Mouse (Mus musculus): ENCODE data around the gene Cks2. TPM values are rescaled to one million over a fixed set of nuclear protein-coding genes. Genes with fewer than 3 reads are reported as not detected.
"Not testable (repeated sequence)": the region's sequence is repeated elsewhere in the genome, so short reads cannot be mapped to it uniquely, and the experiment has no call there.

Cks2 gene
- polyA plus RNA-seq, 1 experiment from 2014 or later: 285 TPM

DNA sequence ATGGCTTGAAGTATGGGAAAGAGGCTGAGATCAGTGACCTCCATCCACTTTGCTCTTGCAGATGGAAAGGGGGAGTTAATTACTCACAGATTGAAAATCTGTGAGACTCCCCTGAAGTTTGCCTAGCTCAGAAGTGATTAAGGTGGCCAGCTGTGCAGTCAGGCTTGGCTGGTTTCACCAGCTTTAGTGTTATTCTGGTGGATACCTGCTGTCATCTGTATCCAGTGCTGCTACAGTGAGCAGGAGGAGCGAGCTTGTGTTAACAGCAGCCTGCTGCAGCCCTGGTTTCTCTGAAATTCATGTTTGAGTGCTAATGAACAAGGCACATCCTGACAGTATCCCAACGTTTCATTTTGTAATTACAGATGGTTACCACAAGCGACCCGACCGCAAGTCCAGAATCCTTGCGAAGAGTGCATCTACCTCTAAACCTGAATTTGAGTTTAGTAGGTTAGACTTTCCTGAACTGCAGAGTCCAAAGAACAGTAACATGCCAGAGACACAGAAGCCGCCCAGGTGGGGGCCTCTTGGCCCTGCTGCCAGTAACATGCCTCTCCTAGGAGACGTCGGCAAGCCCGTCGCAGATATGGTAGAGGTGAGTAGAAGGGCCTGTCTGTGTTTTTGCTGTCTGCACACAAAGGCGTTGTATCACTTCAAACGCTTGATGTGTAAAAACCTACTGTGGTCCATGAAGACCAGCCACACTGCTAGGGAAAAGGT is 11.6 kb downstream of the Cks2 start:
- H3K4me3 ChIP-seq (ENCODE audit: low read depth, low read length): no peak overlapping the region
- ATAC-seq (ENCODE audit: low read depth): no peak
- no peaks in the 10 kb centered on the region for H3K9me3 ChIP-seq (ENCODE audit: control insufficient read depth, low read length)
- H3K4me1 ChIP-seq (ENCODE audit: control insufficient read depth, insufficient read depth, low read length): peaks cover 5% of the 10 kb centered on the region; the same call in 1 of the 2 replicates
- WGBS: 94% methylated on average over 13 of the region's 13 CpGs
- H3K9ac ChIP-seq (ENCODE audit: low read depth, low read length): no peak overlapping the region
- no peaks in the 10 kb centered on the region for H3K27me3 ChIP-seq (replicated peaks; ENCODE audit: control insufficient read depth, insufficient read depth, low read length)
- H3K4me2 ChIP-seq (ENCODE audit: low read depth, low read length): no peak overlapping the region
- no peak overlapping the region for H3K27ac ChIP-seq (replicated peaks; ENCODE audit: low read depth, low read length)
- DNase-seq (ENCODE audit: low spot score): no peak
- peaks cover 87% of the 10 kb centered on the region for H3K36me3 ChIP-seq (ENCODE audit: control insufficient read depth, insufficient read depth, low read length)

DNA sequence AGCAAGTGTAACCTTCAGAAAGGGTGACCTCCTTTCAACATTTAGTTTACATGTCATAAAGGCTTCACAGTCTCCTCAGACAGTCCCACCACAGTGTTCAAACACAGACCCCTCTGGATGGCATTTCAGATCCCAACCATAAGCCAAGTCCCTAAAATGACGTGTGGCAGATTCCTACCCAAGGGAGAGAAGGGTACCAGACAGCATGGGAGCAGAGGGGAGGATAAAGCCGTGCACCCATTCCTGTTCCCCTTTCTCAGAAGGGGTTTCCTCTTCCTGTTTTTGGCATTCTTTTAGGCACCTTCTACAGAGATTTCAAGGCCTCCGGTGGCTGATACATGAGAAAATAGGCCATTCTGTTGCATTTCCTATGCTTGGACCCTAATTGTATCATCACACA is 13.1 kb downstream of the Cks2 start:
- WGBS: 89% methylated on average over 3 of the region's 3 CpGs

DNA sequence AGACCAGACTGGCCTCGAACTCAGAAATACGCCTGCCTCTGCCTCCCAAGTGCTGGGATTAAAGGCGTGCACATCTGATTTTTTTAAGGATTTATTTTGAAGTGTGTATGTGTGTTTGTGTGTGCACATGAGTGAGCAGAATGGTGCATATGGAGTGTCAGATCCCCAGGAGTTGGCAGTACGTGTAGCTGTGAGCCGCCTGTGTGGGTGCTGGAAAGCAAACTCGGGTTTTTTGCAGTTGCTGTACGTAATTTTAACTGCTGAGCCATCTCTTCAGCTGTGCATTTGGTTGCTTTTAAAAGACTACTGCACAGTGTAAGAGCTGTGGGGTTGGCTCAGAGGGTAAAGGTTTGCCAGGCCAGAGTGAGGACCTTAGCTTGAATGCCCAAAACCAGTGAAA is 14.5 kb downstream of the Cks2 start:
- 95% methylated on average over 7 of the region's 7 CpGs for WGBS
- H3K4me1 ChIP-seq (ENCODE audit: control insufficient read depth, insufficient read depth, low read length): no peaks in the 10 kb centered on the region

More for the DNA sequence above, 13.1 kb downstream of the Cks2 start:
- ATAC-seq (ENCODE audit: low read depth) (no peak), DNase-seq (ENCODE audit: low spot score) (no peak)
- Histone ChIP-seq H3K27me3 (replicated peaks; ENCODE audit: control insufficient read depth, insufficient read depth, low read length) (no peaks in the 10 kb centered on the region), H3K9me3 (ENCODE audit: control insufficient read depth, low read length) (no peaks in the 10 kb centered on the region), H3K4me3 (ENCODE audit: low read depth, low read length) (no peak overlapping the region), H3K4me1 (ENCODE audit: control insufficient read depth, insufficient read depth, low read length) (no peaks in the 10 kb centered on the region), H3K36me3 (ENCODE audit: control insufficient read depth, insufficient read depth, low read length) (peaks cover 96% of the 10 kb centered on the region), H3K4me2 (ENCODE audit: low read depth, low read length) (no peak overlapping the region), H3K27ac (replicated peaks; ENCODE audit: low read depth, low read length) (no peak overlapping the region), H3K9ac (ENCODE audit: low read depth, low read length) (no peak overlapping the region)

GRCm38 (mm10) chr13:51663561-51663960 is 18.5 kb downstream of the Cks2 start:
- DNase-seq (ENCODE audit: low spot score) (no peak), ATAC-seq (ENCODE audit: low read depth) (no peak)
- H3K4me1 ChIP-seq (ENCODE audit: control insufficient read depth, insufficient read depth, low read length): no peaks in the 10 kb centered on the region
- no peaks in the 10 kb centered on the region for H3K9me3 ChIP-seq (ENCODE audit: control insufficient read depth, low read length)
- H3K27ac ChIP-seq (replicated peaks; ENCODE audit: low read depth, low read length): no peak overlapping the region
- no peak overlapping the region for H3K4me3 ChIP-seq (ENCODE audit: low read depth, low read length)
- WGBS: 95% methylated on average over 2 of the region's 2 CpGs
- H3K9ac ChIP-seq (ENCODE audit: low read depth, low read length): no peak overlapping the region
- no peak overlapping the region for H3K4me2 ChIP-seq (ENCODE audit: low read depth, low read length)
- no peaks in the 10 kb centered on the region for H3K27me3 ChIP-seq (replicated peaks; ENCODE audit: control insufficient read depth, insufficient read depth, low read length)
- H3K36me3 ChIP-seq (ENCODE audit: control insufficient read depth, insufficient read depth, low read length): peaks cover 91% of the 10 kb centered on the region

More for the DNA sequence above, 14.5 kb downstream of the Cks2 start:
- Histone ChIP-seq H3K9me3 (ENCODE audit: control insufficient read depth, low read length) (no peaks in the 10 kb centered on the region), H3K27me3 (replicated peaks; ENCODE audit: control insufficient read depth, insufficient read depth, low read length) (no peaks in the 10 kb centered on the region), H3K36me3 (ENCODE audit: control insufficient read depth, insufficient read depth, low read length) (peaks cover 94% of the 10 kb centered on the region), H3K9ac (ENCODE audit: low read depth, low read length) (no peak overlapping the region), H3K4me3 (ENCODE audit: low read depth, low read length) (no peak overlapping the region), H3K4me2 (ENCODE audit: low read depth, low read length) (no peak overlapping the region), H3K27ac (replicated peaks; ENCODE audit: low read depth, low read length) (no peak overlapping the region)
- ATAC-seq (ENCODE audit: low read depth) (no peak), DNase-seq (ENCODE audit: low spot score) (no peak)

- H3K4me2 ChIP-seq (ENCODE audit: low read depth, low read length); ATAC-seq (ENCODE audit: low read depth); DNase-seq (ENCODE audit: low spot score); H3K27ac ChIP-seq (replicated peaks; ENCODE audit: low read depth, low read length); H3K4me3 ChIP-seq (ENCODE audit: low read depth, low read length); H3K27me3 ChIP-seq (replicated peaks; ENCODE audit: control insufficient read depth, insufficient read depth, low read length); H3K9ac ChIP-seq (ENCODE audit: low read depth, low read length); H3K9me3 ChIP-seq (ENCODE audit: control insufficient read depth, low read length); H3K4me1 ChIP-seq (ENCODE audit: control insufficient read depth, insufficient read depth, low read length): not testable (repeated sequence)
- peaks cover 77% of the 10 kb centered on the region for H3K36me3 ChIP-seq (ENCODE audit: control insufficient read depth, insufficient read depth, low read length)
- WGBS: 94% methylated on average over 12 of the region's 12 CpGs
Observed at GRCm38 (mm10) chr13:51668195-51668594, 23.2 kb downstream of the Cks2 start.

GRCm38 (mm10) chr13:51676641-51677040 is 31.6 kb downstream of the Cks2 start:
- no peaks in the 10 kb centered on the region for H3K4me1 ChIP-seq (ENCODE audit: control insufficient read depth, insufficient read depth, low read length)
- H3K27ac ChIP-seq (replicated peaks; ENCODE audit: low read depth, low read length): no peak overlapping the region
- no peaks in the 10 kb centered on the region for H3K9me3 ChIP-seq (ENCODE audit: control insufficient read depth, low read length)
- WGBS: 62% methylated on average over 4 of the region's 4 CpGs
- no peak overlapping the region for H3K9ac ChIP-seq (ENCODE audit: low read depth, low read length)
- DNase-seq (ENCODE audit: low spot score): peak; percentile 46
- peak; percentile 26; the same call in 1 of the 2 replicates for ATAC-seq (ENCODE audit: low read depth)
- no peak overlapping the region for H3K4me2 ChIP-seq (ENCODE audit: low read depth, low read length)
- H3K36me3 ChIP-seq (ENCODE audit: control insufficient read depth, insufficient read depth, low read length): peaks cover 91% of the 10 kb centered on the region
- no peaks in the 10 kb centered on the region for H3K27me3 ChIP-seq (replicated peaks; ENCODE audit: control insufficient read depth, insufficient read depth, low read length)
- H3K4me3 ChIP-seq (ENCODE audit: low read depth, low read length): no peak overlapping the region

- H3K9ac ChIP-seq (ENCODE audit: low read depth, low read length): no peak overlapping the region
- no peak for DNase-seq (ENCODE audit: low spot score)
- H3K4me3 ChIP-seq (ENCODE audit: low read depth, low read length): no peak overlapping the region
- ATAC-seq (ENCODE audit: low read depth): no peak
- no peak overlapping the region for H3K27ac ChIP-seq (replicated peaks; ENCODE audit: low read depth, low read length)
- no peaks in the 10 kb centered on the region for H3K4me1 ChIP-seq (ENCODE audit: control insufficient read depth, insufficient read depth, low read length)
- no peak overlapping the region for H3K4me2 ChIP-seq (ENCODE audit: low read depth, low read length)
- WGBS: 94% methylated on average over 12 of the region's 12 CpGs
- H3K27me3 ChIP-seq (replicated peaks; ENCODE audit: control insufficient read depth, insufficient read depth, low read length): no peaks in the 10 kb centered on the region
- no peaks in the 10 kb centered on the region for H3K9me3 ChIP-seq (ENCODE audit: control insufficient read depth, low read length)
- H3K36me3 ChIP-seq (ENCODE audit: control insufficient read depth, insufficient read depth, low read length): peaks cover 91% of the 10 kb centered on the region
Observed at GRCm38 (mm10) chr13:51677041-51677440, 32.0 kb downstream of the Cks2 start.

GRCm38 (mm10) chr13:51677630-51678185 is 32.7 kb downstream of the Cks2 start:
- H3K36me3 ChIP-seq (ENCODE audit: control insufficient read depth, insufficient read depth, low read length): peaks cover 97% of the 10 kb centered on the region

GRCm38 (mm10) chr13:51678687-51679086 is 33.7 kb downstream of the Cks2 start:
- peaks cover 100% of the 10 kb centered on the region for H3K36me3 ChIP-seq (ENCODE audit: control insufficient read depth, insufficient read depth, low read length)
- no peak for ATAC-seq (ENCODE audit: low read depth)
- H3K27me3 ChIP-seq (replicated peaks; ENCODE audit: control insufficient read depth, insufficient read depth, low read length): no peaks in the 10 kb centered on the region
- H3K9me3 ChIP-seq (ENCODE audit: control insufficient read depth, low read length): no peaks in the 10 kb centered on the region
- no peak overlapping the region for H3K4me3 ChIP-seq (ENCODE audit: low read depth, low read length)
- no peaks in the 10 kb centered on the region for H3K4me1 ChIP-seq (ENCODE audit: control insufficient read depth, insufficient read depth, low read length)
- H3K27ac ChIP-seq (replicated peaks; ENCODE audit: low read depth, low read length): no peak overlapping the region
- WGBS: 89% methylated on average over 6 of the region's 6 CpGs
- H3K9ac ChIP-seq (ENCODE audit: low read depth, low read length): no peak overlapping the region
- no peak overlapping the region for H3K4me2 ChIP-seq (ENCODE audit: low read depth, low read length)
- DNase-seq (ENCODE audit: low spot score): no peak

More at GRCm38 (mm10) chr13:51677630-51678185, 32.7 kb downstream of the Cks2 start:
- H3K9ac ChIP-seq (ENCODE audit: low read depth, low read length): no peak overlapping the region
- 94% methylated on average over 7 of the region's 7 CpGs for WGBS
- no peak overlapping the region for H3K27ac ChIP-seq (replicated peaks; ENCODE audit: low read depth, low read length)
- H3K27me3 ChIP-seq (replicated peaks; ENCODE audit: control insufficient read depth, insufficient read depth, low read length): no peaks in the 10 kb centered on the region
- no peak for DNase-seq (ENCODE audit: low spot score)
- H3K4me3 ChIP-seq (ENCODE audit: low read depth, low read length): no peak overlapping the region
- H3K4me2 ChIP-seq (ENCODE audit: low read depth, low read length): no peak overlapping the region
- H3K4me1 ChIP-seq (ENCODE audit: control insufficient read depth, insufficient read depth, low read length): no peaks in the 10 kb centered on the region
- no peak for ATAC-seq (ENCODE audit: low read depth)
- no peaks in the 10 kb centered on the region for H3K9me3 ChIP-seq (ENCODE audit: control insufficient read depth, low read length)
